Mouse (Mus musculus): ENCODE measurements at regions not wholly inside any gene's neighbourhood (a gene's known extent, or its start where the extent isn't known, plus 50 kb on each side); places are given as distances from the start of the nearest gene placed in this dataset.

- no peak for TF ChIP-seq CTCF (IDR thresholded peaks at IDR 0.05; ENCODE audit: borderline replicate concordance, extremely low read depth, insufficient read depth, insufficient read length)
- no peak for TF ChIP-seq POLR2A (IDR thresholded peaks at IDR 0.05; ENCODE audit: borderline replicate concordance, extremely low read depth, insufficient read depth, insufficient read length, poor library complexity, severe bottlenecking)
These were observed 138.1 kb upstream of the Nt5c1b start for GRCm38 (mm10) chr12:10231683-10232082.
